Mouse (Mus musculus) thymus, adult 18-20 months (tissue): ENCODE data around the gene Olfr1000.
"Not testable (repeated sequence)": the region's sequence is repeated elsewhere in the genome, so short reads cannot be mapped to it uniquely, and the experiment has no call there.

Experiments used
- DNase-seq, 2 experiments: peaks; one replicate each; pipeline ENCODE4 v3.0.0; 2022; ENCODE audit warnings: mixed read lengths in 2 of 2

Gene Olfr1000

GRCm38 (mm10) chr2:85611803-85612202, at the start of gene Olfr1000:
Gene Olfr1000, minus strand, starts transcription at chr2:85611903.
- DNase-seq: no peak

GRCm38 (mm10) chr2:85650604-85651003, 38.9 kb upstream of the Olfr1000 start, which contains the start of gene Olfr1002:
Gene Olfr1002, minus strand, starts transcription at chr2:85650704.
- no peak for DNase-seq

GRCm38 (mm10) chr2:85588648-85589047, 23.1 kb downstream of the Olfr1000 start, which contains the start of gene Olfr998:
Gene Olfr998, plus strand, starts transcription at chr2:85588948.
- DNase-seq: not testable (repeated sequence)

GRCm38 (mm10) chr2:85578915-85579314, 32.8 kb downstream of the Olfr1000 start, which contains the start of gene Olfr996:
Gene Olfr996, plus strand, starts transcription at chr2:85579215.
- DNase-seq: no peak

- no peak for DNase-seq
These were observed 50.5 kb downstream of the Olfr1000 start for GRCm38 (mm10) chr2:85561187-85561586.

GRCm38 (mm10) chr2:85560226-85560625, 51.5 kb downstream of the Olfr1000 start:
- DNase-seq: no peak
